Mouse (Mus musculus): ENCODE measurements at regions not wholly inside any gene's neighbourhood (a gene's known extent, or its start where the extent isn't known, plus 50 kb on each side); places are given as distances from the start of the nearest gene placed in this dataset.

GRCm38 (mm10) chr14:105643285-105643957 is 253.2 kb downstream of the Spry2 start:
- no peak for DNase-seq (ENCODE audit: extremely low read depth, insufficient read length, low spot score)

- no peak for DNase-seq (ENCODE audit: extremely low read depth, insufficient read length, low spot score)
These were observed 264.3 kb downstream of the Spry2 start for GRCm38 (mm10) chr14:105632335-105632734.

- no peak for DNase-seq (ENCODE audit: extremely low read depth, insufficient read length, low spot score)
These were observed 265.0 kb downstream of the Spry2 start for GRCm38 (mm10) chr14:105631681-105632031.

DNA sequence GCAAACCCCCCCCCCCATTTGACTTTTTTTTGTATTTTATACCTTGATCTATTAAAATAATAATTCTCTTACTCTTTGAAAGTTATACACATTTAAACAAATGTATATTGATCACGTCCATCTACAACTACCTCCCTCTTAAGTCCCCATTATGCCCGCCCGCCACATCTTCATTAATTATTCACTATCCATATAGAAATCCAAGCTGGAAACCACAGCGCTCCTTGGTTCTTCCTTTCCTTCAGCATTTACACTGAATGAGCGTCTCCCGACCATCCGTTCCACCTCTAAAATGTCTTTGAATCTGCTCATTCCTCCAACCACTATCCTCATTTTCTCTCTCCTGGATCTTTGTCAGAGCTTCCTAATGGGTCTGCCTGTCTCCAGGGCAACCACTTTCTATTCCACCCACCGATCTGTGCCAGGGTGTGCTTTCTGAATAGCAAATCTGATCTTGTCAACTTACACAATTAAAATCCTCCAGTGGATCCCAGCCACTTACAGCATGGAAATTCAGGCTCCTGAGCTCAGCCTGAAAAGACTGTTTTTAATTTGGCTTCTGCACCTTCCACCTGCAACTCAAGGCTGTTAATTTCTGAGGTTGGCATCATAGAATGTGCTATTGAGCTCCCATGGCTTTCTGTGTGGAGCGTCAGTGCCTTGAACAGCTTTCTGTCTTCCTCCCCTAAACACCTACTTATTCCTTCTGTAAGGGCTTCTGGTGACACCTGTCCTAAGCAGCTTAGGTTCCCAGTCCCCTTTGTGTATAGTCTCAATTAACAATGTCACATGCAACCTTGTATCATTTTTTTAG is 265.5 kb downstream of the Spry2 start:
- DNase-seq (ENCODE audit: extremely low read depth, insufficient read length, low spot score) = no peak

GRCm38 (mm10) chr14:105630444-105630843 is 266.2 kb downstream of the Spry2 start:
- no peak for DNase-seq (ENCODE audit: extremely low read depth, insufficient read length, low spot score)

DNA sequence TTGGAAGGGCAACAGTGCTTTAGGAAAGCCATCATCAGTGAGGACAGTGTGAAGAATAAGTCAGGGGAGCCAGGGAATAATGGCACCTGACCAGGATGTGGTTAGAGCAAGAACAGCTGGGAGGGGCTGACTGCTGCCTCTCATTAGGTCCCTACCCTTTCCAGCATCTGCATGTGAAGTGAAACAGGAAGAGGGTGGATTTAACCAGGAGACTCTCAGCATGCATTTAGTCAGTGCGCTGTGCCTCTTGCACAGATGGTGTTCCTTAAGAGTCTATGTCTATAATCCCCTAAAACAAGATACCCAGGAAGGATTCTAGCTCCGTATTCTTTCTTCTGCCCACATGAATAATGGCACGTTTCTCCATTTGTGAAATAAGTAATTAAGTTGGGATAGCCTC is 267.9 kb downstream of the Spry2 start:
- DNase-seq (ENCODE audit: extremely low read depth, insufficient read length, low spot score) = no peak

DNA sequence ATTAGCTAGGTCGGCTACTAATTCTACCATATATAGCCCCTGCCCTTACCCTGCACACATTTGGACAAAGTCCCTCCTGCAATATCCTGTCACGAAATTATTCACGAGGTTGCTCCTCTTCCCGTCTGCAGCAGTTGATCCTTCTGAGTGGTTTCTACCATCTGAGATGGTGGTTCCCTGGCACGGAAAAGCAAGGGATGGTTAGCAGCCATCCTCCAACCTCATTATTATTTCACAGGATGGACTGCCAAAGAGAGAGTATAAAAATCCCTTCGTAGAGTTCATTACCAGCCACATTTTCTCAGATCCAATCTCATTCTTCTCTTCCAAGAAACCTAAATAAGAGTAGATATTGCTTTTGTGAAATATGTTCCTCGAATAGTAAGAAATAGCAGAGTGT is 272.2 kb downstream of the Spry2 start:
- DNase-seq (ENCODE audit: extremely low read depth, insufficient read length, low spot score) = no peak

DNA sequence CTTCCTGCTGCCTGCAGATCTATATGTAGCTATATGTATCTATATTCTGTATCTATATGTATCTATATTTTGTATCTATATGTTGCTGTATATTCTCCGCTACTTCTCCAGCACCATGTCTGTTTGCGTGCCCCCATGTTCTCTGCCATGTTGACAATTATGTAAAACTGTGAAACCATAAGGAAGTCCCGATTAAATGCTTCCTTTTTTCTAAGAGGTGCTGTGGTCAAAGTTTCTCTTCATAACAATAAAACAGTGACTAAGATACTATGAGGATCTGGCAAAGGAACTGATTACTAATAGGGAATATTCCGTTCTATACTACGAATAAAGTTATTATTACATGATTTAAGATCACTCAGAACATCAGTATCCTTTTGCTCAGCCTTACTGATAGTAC is 274.5 kb downstream of the Spry2 start:
- DNase-seq (ENCODE audit: extremely low read depth, insufficient read length, low spot score) = no peak

DNA sequence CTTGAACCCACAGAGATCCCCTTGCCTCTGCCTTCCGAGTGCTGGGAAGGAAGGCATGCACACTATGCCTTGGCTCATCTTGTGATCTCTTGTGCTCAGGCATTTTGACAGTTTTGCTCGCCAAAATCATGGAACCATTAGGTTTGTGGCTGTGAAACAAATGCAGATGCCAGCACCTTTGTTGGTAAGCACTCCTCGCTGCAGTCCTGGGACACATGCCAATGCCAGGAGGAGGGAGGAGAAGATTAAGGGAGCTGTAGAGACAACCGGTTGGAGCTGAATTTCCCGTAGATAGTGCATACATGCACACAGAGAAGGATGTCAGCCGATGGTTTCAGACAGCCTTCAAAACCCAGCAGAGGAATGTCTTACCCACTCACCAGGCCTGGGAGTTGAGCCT is 275.5 kb downstream of the Spry2 start:
- no peak for DNase-seq (ENCODE audit: extremely low read depth, insufficient read length, low spot score)

GRCm38 (mm10) chr14:105619449-105619848 is 277.2 kb downstream of the Spry2 start:
- no peak for DNase-seq (ENCODE audit: extremely low read depth, insufficient read length, low spot score)

DNA sequence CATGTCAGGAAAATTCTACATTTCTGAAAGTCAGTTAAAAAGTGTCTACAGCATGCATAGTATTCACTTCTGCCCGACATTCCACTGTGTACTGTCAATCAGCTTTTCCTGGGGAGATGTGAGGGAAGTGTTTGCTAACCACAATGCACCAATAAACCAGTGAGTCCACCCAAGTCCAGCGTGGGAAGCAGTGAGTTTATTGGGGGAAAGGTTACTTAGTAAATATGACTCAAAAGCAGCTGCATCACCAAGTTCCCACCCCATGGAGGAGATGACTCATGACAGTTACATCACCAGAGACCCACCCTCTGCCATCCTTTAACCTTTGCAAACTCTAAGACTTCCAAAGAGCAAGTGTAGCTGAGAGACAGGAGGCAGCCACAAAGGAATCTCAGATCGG is 280.9 kb downstream of the Spry2 start:
- DNase-seq (ENCODE audit: extremely low read depth, insufficient read length, low spot score) = peak; percentile 55

DNA sequence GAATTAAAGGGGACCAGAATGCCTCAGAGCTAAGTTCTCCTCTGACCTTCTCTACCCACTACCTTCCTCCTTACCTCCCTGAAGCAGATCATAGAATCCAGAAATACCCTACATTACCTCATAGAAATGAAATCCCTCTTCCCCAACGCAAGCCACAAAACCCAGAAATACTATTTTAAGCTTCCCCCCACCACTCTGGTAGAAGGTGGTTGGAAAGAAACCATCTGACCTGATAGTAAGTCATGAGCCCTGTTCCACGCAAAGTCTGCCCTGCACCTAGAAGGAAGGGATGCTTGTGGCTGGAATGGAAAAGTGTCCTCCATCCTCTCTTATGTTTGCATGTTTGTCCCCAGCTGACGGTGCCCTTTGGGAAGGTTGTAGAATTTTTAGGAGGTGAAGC is 283.8 kb downstream of the Spry2 start:
- no peak for DNase-seq (ENCODE audit: extremely low read depth, insufficient read length, low spot score)

DNA sequence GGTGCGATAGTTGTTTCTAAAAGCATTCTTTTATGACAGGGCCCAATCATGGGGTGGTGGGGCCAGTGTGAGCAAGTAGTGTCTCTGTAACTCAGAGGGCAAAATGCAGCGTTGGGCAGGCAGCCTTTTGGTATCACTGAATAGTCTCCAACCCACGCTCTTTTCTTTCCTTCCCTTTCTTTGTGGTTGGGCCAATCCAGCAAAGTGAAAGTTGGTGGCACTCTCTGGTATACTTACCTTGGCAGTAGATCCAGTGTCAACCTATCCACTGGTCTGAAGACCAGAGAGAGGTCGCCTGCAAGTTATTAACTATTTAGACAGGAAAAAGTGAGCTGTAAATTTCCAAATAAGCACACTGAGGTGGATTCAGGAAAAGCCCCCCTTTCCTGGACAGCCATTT is 287.8 kb downstream of the Spry2 start:
- no peak for DNase-seq (ENCODE audit: extremely low read depth, insufficient read length, low spot score)

DNA sequence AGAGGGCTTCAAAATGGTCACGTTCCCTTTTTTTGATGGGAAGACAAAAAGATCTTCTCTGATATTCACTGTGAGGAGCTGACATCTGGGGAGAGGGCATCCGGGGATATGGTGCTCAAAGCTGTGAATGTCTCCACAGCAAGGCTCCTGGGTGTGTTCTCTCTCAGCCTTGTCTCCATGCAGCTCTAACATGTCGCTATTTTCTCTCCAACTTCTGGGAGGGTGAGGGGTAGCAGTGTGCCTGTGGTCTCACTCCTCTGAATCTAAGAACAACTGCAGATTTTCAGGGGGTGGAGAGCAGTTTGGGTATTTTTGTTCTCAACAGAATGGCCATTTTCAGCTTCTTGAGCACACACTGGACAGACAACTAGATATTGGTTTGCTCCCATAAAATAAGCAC is 290.1 kb downstream of the Spry2 start:
- DNase-seq (ENCODE audit: extremely low read depth, insufficient read length, low spot score) = no peak

DNA sequence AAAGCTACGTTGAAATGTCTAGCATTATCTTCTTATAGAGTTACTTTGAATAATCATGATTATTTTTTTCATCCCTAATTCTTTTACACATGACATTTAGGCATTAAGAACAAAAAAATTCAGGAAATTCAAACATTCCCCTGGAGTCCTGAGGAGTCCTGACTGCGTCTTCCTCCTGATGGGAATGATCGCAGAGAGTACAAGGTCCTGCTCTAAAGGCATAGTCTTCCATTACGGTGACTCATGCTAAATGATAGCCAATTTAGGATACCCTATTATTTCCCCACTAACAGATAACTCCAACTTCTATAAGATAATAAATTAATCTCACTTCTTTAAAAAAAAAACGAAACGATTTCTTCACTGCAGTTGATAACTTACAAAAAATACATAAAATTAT is 292.2 kb downstream of the Spry2 start:
- no peak for DNase-seq (ENCODE audit: extremely low read depth, insufficient read length, low spot score)

- no peak for DNase-seq (ENCODE audit: extremely low read depth, insufficient read length, low spot score)
These were observed 293.6 kb downstream of the Spry2 start for GRCm38 (mm10) chr14:105603047-105603461.

DNA sequence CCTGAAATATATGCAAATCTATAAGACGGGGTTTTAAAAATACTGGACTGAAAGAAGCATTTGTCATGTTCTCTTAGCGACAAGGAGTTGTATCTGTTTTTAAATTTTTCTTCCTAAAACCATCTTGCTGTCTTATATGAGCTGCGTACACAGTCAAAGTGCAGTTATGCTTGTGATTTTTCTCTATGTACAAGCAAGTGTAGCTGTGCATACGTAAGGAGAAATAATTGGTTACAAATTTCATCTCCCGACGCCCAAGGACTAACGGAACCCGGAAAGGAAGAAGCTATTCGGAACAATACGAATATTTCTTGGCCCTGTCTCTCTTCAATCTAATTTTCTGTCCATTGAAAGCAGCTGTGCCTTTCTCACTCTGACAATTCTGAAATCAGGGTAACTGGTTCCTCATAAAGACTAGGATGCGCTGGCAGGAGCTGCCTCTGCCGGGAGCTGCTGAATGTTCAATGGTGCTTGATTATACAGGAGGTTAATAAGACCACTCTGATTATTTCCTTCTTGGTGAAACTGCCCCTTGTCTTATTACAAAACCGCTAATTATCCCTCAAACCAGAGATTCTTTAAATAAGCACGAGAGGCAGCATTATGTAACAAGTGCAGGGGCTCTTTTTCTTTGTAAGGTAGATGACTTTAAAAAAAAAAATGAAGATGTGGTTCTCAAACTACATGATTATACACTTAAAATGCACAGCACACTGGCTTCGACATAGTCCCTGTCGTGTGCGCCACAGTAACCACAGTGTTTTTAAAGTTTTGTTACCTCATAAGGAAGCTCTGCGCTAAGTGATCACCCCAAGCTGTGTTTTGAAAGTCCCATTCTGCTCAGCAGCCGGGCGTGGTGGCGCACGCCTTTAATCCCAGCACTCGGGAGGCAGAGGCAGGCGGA is 296.8 kb downstream of the Spry2 start:
- no peak for DNase-seq (ENCODE audit: extremely low read depth, insufficient read length, low spot score)

DNA sequence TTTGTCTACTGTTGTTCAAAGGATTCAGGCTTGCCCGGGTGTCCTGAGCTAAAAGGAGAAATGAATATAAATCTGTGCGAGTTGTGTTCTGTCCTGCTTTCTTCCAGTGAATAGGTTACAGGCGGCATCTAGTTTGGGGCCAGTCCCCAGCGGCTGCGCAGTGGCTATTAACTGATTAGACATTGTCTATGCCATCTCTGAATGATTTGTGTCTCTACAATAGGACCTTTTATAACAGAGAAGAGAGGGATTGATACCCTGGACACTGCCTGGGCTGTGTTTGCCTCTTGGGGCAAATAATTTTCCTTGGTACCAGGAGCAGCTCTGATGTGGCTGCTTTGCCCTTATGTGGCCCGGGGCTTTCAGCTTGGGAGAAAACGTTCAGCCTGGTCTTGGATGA is 306.9 kb downstream of the Spry2 start:
- DNase-seq (ENCODE audit: extremely low read depth, insufficient read length, low spot score) = peak; percentile 28

GRCm38 (mm10) chr14:105589261-105589660 is 307.4 kb downstream of the Spry2 start:
- DNase-seq (ENCODE audit: extremely low read depth, insufficient read length, low spot score) = peak; percentile 67

GRCm38 (mm10) chr14:105588391-105589163 is 308.0 kb downstream of the Spry2 start:
- peak; percentile 76 for DNase-seq (ENCODE audit: extremely low read depth, insufficient read length, low spot score)

- DNase-seq (ENCODE audit: extremely low read depth, insufficient read length, low spot score) = no peak
These were observed 308.6 kb downstream of the Spry2 start for GRCm38 (mm10) chr14:105588029-105588390.
